Mouse (Mus musculus): ENCODE data around the gene Ncoa7.
"Not testable (repeated sequence)": the region's sequence is repeated elsewhere in the genome, so short reads cannot be mapped to it uniquely, and the experiment has no call there.

Ncoa7 gene

GRCm38 (mm10) chr10:30660564-30661328 lies 142.4 kb downstream of the Ncoa7 start:
- no peak for DNase-seq (ENCODE audit: low spot score)

- no peak for DNase-seq (ENCODE audit: low spot score)
Observed at GRCm38 (mm10) chr10:30655655-30656054, 147.5 kb downstream of the Ncoa7 start.

GRCm38 (mm10) chr10:30647681-30648080 lies 155.4 kb downstream of the Ncoa7 start:
- DNase-seq (ENCODE audit: low spot score), result no peak

- no peak for DNase-seq (ENCODE audit: low spot score)
Observed at GRCm38 (mm10) chr10:30638216-30638615, 164.9 kb downstream of the Ncoa7 start.

- not testable (repeated sequence) for DNase-seq (ENCODE audit: low spot score)
Observed at GRCm38 (mm10) chr10:30636474-30637154, 166.5 kb downstream of the Ncoa7 start.

GRCm38 (mm10) chr10:30632718-30633117 lies 170.4 kb downstream of the Ncoa7 start:
- no peak for DNase-seq (ENCODE audit: low spot score)

GRCm38 (mm10) chr10:30629977-30630376 lies 173.1 kb downstream of the Ncoa7 start:
- no peak for DNase-seq (ENCODE audit: low spot score)

- no peak for DNase-seq (ENCODE audit: low spot score)
Observed at GRCm38 (mm10) chr10:30629513-30629912, 173.6 kb downstream of the Ncoa7 start, which contains the start of gene Hint3. Gene Hint3 (minus strand): TSS chr10:30629632.

GRCm38 (mm10) chr10:30628444-30628843 lies 174.7 kb downstream of the Ncoa7 start:
- not testable (repeated sequence) for DNase-seq (ENCODE audit: low spot score)

GRCm38 (mm10) chr10:30627548-30627947 lies 175.6 kb downstream of the Ncoa7 start:
- DNase-seq (ENCODE audit: low spot score), result no peak

- DNase-seq (ENCODE audit: low spot score), result no peak
Observed at GRCm38 (mm10) chr10:30624161-30625019, 178.7 kb downstream of the Ncoa7 start.

GRCm38 (mm10) chr10:30622928-30623327 lies 180.2 kb downstream of the Ncoa7 start:
- no peak for DNase-seq (ENCODE audit: low spot score)

- DNase-seq (ENCODE audit: low spot score), result no peak
Observed at GRCm38 (mm10) chr10:30618918-30619210, 184.3 kb downstream of the Ncoa7 start.

- DNase-seq (ENCODE audit: low spot score), result peak; percentile 96
Observed at GRCm38 (mm10) chr10:30618091-30618917, 184.8 kb downstream of the Ncoa7 start.

GRCm38 (mm10) chr10:30613039-30613438 lies 190.1 kb downstream of the Ncoa7 start:
- no peak for DNase-seq (ENCODE audit: low spot score)

GRCm38 (mm10) chr10:30609614-30610013 lies 193.5 kb downstream of the Ncoa7 start:
- no peak for DNase-seq (ENCODE audit: low spot score)

GRCm38 (mm10) chr10:30608109-30608508 lies 195.0 kb downstream of the Ncoa7 start:
- DNase-seq (ENCODE audit: low spot score), result no peak

GRCm38 (mm10) chr10:30600542-30600966 lies 202.6 kb downstream of the Ncoa7 start, which contains the start of gene Trmt11:
Gene Trmt11 (minus strand): TSS chr10:30600749.
- peak; percentile 80 for DNase-seq (ENCODE audit: low spot score)

GRCm38 (mm10) chr10:30600094-30600534 lies 203.0 kb downstream of the Ncoa7 start:
- no peak for DNase-seq (ENCODE audit: low spot score)

GRCm38 (mm10) chr10:30587037-30587436 lies 216.1 kb downstream of the Ncoa7 start:
- no peak for DNase-seq (ENCODE audit: low spot score)

GRCm38 (mm10) chr10:30585691-30586090 lies 217.4 kb downstream of the Ncoa7 start:
- no peak for DNase-seq (ENCODE audit: low spot score)

Measured in ovary, postnatal 10 days (tissue).